In the genomic region with DNA sequence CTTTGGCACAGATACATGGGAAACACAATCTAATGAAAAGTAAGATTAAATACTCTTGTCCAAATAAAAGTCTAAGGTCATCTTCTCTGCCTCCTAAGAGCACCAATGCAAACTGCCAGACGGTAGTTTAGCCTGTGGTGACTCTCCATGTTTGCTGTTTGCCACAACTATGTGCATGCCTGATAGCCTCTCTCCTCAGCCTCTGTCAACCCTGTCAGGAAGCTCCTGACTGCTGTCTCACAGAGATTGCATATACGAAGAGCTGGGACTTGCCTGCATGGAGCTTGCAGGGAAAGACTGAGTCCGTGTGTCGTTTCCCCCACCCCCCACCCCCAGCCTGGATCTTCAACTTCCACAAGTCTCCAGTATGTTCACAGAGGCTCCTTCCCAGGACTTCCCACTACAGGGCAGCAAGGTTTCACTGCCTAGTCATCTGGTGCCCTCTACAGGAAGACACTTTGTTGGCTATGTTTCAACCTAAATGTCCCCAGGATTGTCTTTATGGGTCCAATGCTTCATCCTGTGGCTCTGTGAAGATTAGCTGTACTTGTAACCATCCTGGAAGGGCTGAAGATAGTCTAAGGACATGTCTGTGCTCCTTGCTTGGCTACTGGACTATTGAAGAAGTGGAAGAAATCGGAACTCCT, we compare ENCODE assay signal across 8 mouse cellular contexts. TPM values are rescaled to one million over a fixed set of nuclear protein-coding genes. Genes with fewer than 3 reads are reported as not detected.
DNase-seq lines count a peak whose midpoint lies in the region; ATAC-seq and TF ChIP-seq lines count a peak whose summit lies in the region.

No protein-coding gene starts in this region.

- peak; percentile 70 for TF ChIP-seq CTCF in layer of hippocampus, adult 2 months (conservative IDR thresholded peaks at IDR 0.05)
- TF ChIP-seq CTCF in liver, postnatal 0 days (IDR thresholded peaks at IDR 0.05; ENCODE audit: low read depth), result peak; percentile 83
- peak; percentile 81 for TF ChIP-seq CTCF in stomach, postnatal 0 days (IDR thresholded peaks at IDR 0.05; ENCODE audit: low read depth)

- H3K27ac ChIP-seq in layer of hippocampus, adult 2 months, result no peak overlapping the region
- peak overlapping the region; percentile 51; the same call in 1 of the 2 replicates for H3K27ac ChIP-seq in liver, postnatal 0 days (ENCODE audit: low read depth)
- no peak overlapping the region for H3K27ac ChIP-seq in stomach, postnatal 0 days (replicated peaks)

- TF ChIP-seq EP300 in liver, postnatal 0 days (IDR thresholded peaks at IDR 0.05; ENCODE audit: low read depth), result no peak
- no peak for TF ChIP-seq EP300 in stomach, postnatal 0 days (optimal IDR thresholded peaks at IDR 0.05)

- peaks cover 4% of the 10 kb centered on the region; the same call in 1 of the 2 replicates for H3K36me3 ChIP-seq in liver, postnatal 0 days (replicated peaks; ENCODE audit: insufficient read depth, low read length)
- H3K36me3 ChIP-seq in stomach, postnatal 0 days (ENCODE audit: control insufficient read depth, insufficient read depth, low read length), result 0 out of 2 replicates have a peak, but pooled peaks cover 2% of the 10 kb centered on the region

- DNase-seq in adrenal gland, adult 2 months, result peak; percentile 55
- DNase-seq in adrenal gland, postnatal 25 days, result no peak
- DNase-seq in layer of hippocampus, adult 2 months (ENCODE audit: low spot score in 2 of 2), result no peak
- no peak for DNase-seq in layer of hippocampus, adult 8-10 months (ENCODE audit: low spot score in 2 of 2)
- DNase-seq in embryo, embryonic 11.5 days (ENCODE audit: low read depth, low spot score), result peak; percentile 17
- peak; percentile 46 for DNase-seq in liver, postnatal 0 days
- DNase-seq in stomach, postnatal 0 days (ENCODE audit: low spot score), result no peak
- no peak for DNase-seq in right cerebral cortex, adult 18-20 months

- peak; percentile 60 for ATAC-seq in liver, postnatal 0 days
- ATAC-seq in stomach, postnatal 0 days (ENCODE audit: low FRiP score, low TSS enrichment), result no peak

- H3K27me3 ChIP-seq in liver, postnatal 0 days (ENCODE audit: insufficient read depth, low read length), result no peaks in the 10 kb centered on the region
- H3K27me3 ChIP-seq in stomach, postnatal 0 days (ENCODE audit: control insufficient read depth, insufficient read depth, low read length), result no peaks in the 10 kb centered on the region

- H3K9ac ChIP-seq in liver, postnatal 0 days (replicated peaks), result no peak overlapping the region
- no peak overlapping the region for H3K9ac ChIP-seq in stomach, postnatal 0 days (ENCODE audit: low read length)

- no peak overlapping the region for H3K4me2 ChIP-seq in liver, postnatal 0 days (ENCODE audit: low read depth, low read length)
- H3K4me2 ChIP-seq in stomach, postnatal 0 days (replicated peaks; ENCODE audit: low read depth), result no peak overlapping the region

- H3K9me3 ChIP-seq in liver, postnatal 0 days (ENCODE audit: low read length), result no peaks in the 10 kb centered on the region
- no peaks in the 10 kb centered on the region for H3K9me3 ChIP-seq in stomach, postnatal 0 days (ENCODE audit: control insufficient read depth, low read length)

- no peak overlapping the region for H3K4me3 ChIP-seq in layer of hippocampus, adult 2 months
- no peak overlapping the region for H3K4me3 ChIP-seq in liver, postnatal 0 days (ENCODE audit: low read depth, low read length)
- H3K4me3 ChIP-seq in stomach, postnatal 0 days (ENCODE audit: low read depth, low read length), result no peak overlapping the region

- 33% methylated on average over 5 of the region's 5 CpGs for WGBS in liver, postnatal 0 days (ENCODE audit: insufficient replicate concordance)
- WGBS in stomach, postnatal 0 days, result 50% methylated on average over 5 of the region's 5 CpGs

- H3K4me1 ChIP-seq in liver, postnatal 0 days (ENCODE audit: insufficient read depth), result peaks cover 9% of the 10 kb centered on the region; the same call in 1 of the 2 replicates
- H3K4me1 ChIP-seq in stomach, postnatal 0 days (replicated peaks; ENCODE audit: control insufficient read depth, insufficient read depth), result no peaks in the 10 kb centered on the region

RNA-seq across cellular contexts. Expression of a gene that starts 41.6 kb away (rescaled TPM):
- total RNA-seq in adrenal gland, adult 2 months (2021), result 10 to 100 TPM in 1 of 2 experiments, 1 to 10 TPM in 1; 8.4 to 28.2 TPM
- 21.5 and 26.5 TPM in 2 replicates for polyA plus RNA-seq in adrenal gland, adult 2 months (2012; rRNA removed)
- total RNA-seq in adrenal gland, postnatal 25 days (2021), result 12.3 and 16.2 TPM in 2 replicates
- 10 to 100 TPM; 45.2 to 47.1 TPM for total RNA-seq in layer of hippocampus, adult 2 months (2021)
- total RNA-seq in layer of hippocampus, adult 8-10 months (2022), result 10 to 100 TPM; 56.4 to 70.3 (median 63.4) TPM
- polyA plus RNA-seq in liver, postnatal 0 days (2015; fragmentation: Nextera tagmentation; extraction: Ambion mirVana), result 0.22 and 0.24 TPM in 2 replicates
- polyA plus RNA-seq in stomach, postnatal 0 days (2015; fragmentation: Nextera tagmentation; extraction: Ambion mirVana), result 1.3 and 1.6 TPM in 2 replicates

Comparison
In these comparisons a context has a peak if more than half of its experiments do, and no peak if none do; other contexts are left out.
1. DNase-seq: peak in adrenal gland, adult 2 months (single experiment), embryo, embryonic 11.5 days (single experiment) and liver, postnatal 0 days (single experiment); none in adrenal gland, postnatal 25 days (single experiment), layer of hippocampus, adult 2 months (0 of 2), layer of hippocampus, adult 8-10 months (0 of 2), stomach, postnatal 0 days (single experiment) and right cerebral cortex, adult 18-20 months (single experiment).
2. Peak in every context shown above with its lines, with median percentiles within 50 percentile points of each other: CTCF ChIP-seq.